Mouse (Mus musculus) neural tube, embryonic 15.5 days (tissue): Measurements from ENCODE around the gene Arsg. TPM values are rescaled to one million over a fixed set of nuclear protein-coding genes. Genes with fewer than 3 reads are reported as not detected.

Experiments
- ATAC-seq: fragments of 200-750 bp; cut with Nextera tagmentation; 2 replicates; pipeline ENCODE4 v1.8.0; 2017; ENCODE audit warnings: mild to moderate bottlenecking, moderate TSS enrichment, moderate library complexity; ENCODE audit not compliant: low FRiP score
- H3K27ac ChIP-seq: fragments of 300-500 bp; sonication (generic); replicated peaks from 2 replicates; pipeline ENCODE4 v1.5.1; 2015; ENCODE audit warnings: mild to moderate bottlenecking, inconsistent platforms
- H3K27me3 ChIP-seq: fragments of 300-500 bp; sonication (generic); replicated peaks from 2 replicates; pipeline ENCODE4 v1.6.1; 2015; ENCODE audit warnings: inconsistent platforms
- H3K36me3 ChIP-seq: fragments of 300-500 bp; sonication (generic); 2 replicates; pipeline ENCODE4 v1.6.1; 2015; ENCODE audit warnings: inconsistent platforms
- H3K4me1 ChIP-seq: fragments of 300-500 bp; sonication (generic); 2 replicates; pipeline ENCODE4 v1.6.1; 2015; ENCODE audit warnings: inconsistent platforms
- H3K4me2 ChIP-seq: fragments of 300-500 bp; sonication (generic); 2 replicates; pipeline ENCODE4 v1.6.1; 2015; ENCODE audit warnings: inconsistent platforms, mild to moderate bottlenecking, moderate library complexity
- H3K4me3 ChIP-seq: fragments of 300-500 bp; sonication (generic); replicated peaks from 2 replicates; pipeline ENCODE4 v1.5.1; 2015; ENCODE audit warnings: mild to moderate bottlenecking, inconsistent platforms
- H3K9ac ChIP-seq: fragments of 300-500 bp; sonication (generic); replicated peaks from 2 replicates; pipeline ENCODE4 v1.6.1; 2015; ENCODE audit warnings: mild to moderate bottlenecking, inconsistent platforms
- H3K9me3 ChIP-seq: fragments of 300-500 bp; sonication (generic); replicated peaks from 2 replicates; pipeline ENCODE4 v1.6.1; 2016; ENCODE audit warnings: inconsistent platforms
- WGBS: fragments of 180-500 bp; shearing (Covaris S2); methylation state at CpG from one replicate; pipeline ENCODE4 v1.1.7; 2015; ENCODE audit warnings: mixed read lengths; 5-methylcytosine and 5-hydroxymethylcytosine counted together
- polyA plus RNA-seq: library from polyadenylated mRNA; unstranded; fragments of >200 nt; fragmentation: Nextera tagmentation; extraction: Ambion mirVana; gene quantifications from 2 replicates; pipeline ENCODE4 v1.2.1, GENCODE M21; 2015

Arsg gene
- polyA plus RNA-seq, 1 experiment from 2014 or later, result 2.8 TPM

DNA sequence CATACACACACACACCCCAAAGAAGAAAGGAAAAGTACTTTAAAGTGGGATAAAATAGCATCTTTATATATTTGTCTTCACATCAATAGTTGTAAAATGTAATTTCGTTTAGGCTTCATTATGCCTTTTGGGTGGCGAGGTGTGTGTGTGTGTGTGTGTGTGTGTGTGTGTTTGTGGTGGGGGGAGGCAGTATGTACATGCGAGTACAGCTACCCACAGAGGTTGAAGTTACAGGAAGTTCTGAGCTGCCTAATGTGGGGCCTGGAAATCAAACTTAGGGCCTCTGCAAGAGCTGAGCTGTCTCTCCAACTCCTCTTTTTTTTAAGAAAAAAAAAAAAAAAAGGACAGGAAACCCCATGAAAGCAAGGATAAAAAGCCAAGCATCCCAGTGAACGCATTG is 80.7 kb downstream of the Arsg start:
- H3K36me3 ChIP-seq, result no peaks in the 10 kb centered on the region
- no peak overlapping the region for H3K9ac ChIP-seq
- no peak for ATAC-seq
- no peaks in the 10 kb centered on the region for H3K4me1 ChIP-seq
- no peak overlapping the region for H3K4me3 ChIP-seq
- H3K4me2 ChIP-seq, result no peak overlapping the region
- no peaks in the 10 kb centered on the region for H3K9me3 ChIP-seq
- WGBS, result 84% methylated on average over 4 of the region's 4 CpGs
- no peak overlapping the region for H3K27ac ChIP-seq
- H3K27me3 ChIP-seq, result no peaks in the 10 kb centered on the region

DNA sequence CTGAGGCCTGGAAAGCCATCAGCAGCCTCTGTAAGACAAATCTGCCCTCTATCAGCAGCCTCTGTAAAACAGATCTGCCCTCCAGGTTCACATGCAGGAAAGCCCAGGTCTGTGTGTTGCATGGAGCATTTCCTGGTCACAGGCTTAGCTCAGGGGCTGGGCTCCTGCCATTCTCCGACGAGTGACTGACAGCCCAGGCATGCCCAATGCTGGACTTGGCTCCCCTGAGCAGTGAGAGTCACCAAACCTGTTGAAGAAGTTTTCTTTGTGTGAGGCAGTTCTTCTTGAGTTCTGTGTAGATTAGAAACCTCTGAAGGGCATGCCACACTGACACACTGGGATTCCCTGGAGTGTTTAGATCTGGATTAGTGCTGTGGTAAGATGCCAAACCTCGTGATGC is 81.3 kb downstream of the Arsg start:
- no peaks in the 10 kb centered on the region for H3K9me3 ChIP-seq
- no peaks in the 10 kb centered on the region for H3K27me3 ChIP-seq
- 68% methylated on average over 3 of the region's 3 CpGs for WGBS
- H3K36me3 ChIP-seq, result no peaks in the 10 kb centered on the region
- ATAC-seq, result no peak
- H3K27ac ChIP-seq, result no peak overlapping the region
- H3K4me1 ChIP-seq, result no peaks in the 10 kb centered on the region
- H3K9ac ChIP-seq, result no peak overlapping the region
- no peak overlapping the region for H3K4me3 ChIP-seq
- no peak overlapping the region for H3K4me2 ChIP-seq

DNA sequence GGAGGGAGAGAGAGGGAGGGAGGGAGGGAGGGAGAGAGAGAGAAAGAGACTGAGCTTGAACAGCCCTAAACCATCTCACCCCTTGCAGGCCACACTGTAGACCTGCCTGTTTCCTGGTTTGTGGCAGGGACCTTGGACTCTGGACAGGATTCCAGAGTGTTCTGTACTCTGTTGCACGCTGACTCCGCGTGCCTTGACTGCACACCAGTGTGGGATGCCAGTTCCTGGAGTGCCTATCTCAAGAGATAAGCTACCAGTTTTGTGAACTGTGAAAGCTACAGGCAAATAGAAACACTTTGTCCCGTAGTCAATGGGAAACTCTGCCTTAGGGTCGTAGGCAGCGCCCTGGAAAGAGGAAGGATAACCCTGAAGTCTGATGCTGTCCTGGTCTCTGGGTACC is 83.0 kb downstream of the Arsg start:
- Histone ChIP-seq H3K4me1 (no peaks in the 10 kb centered on the region), H3K36me3 (no peaks in the 10 kb centered on the region), H3K27me3 (no peaks in the 10 kb centered on the region), H3K4me2 (no peak overlapping the region), H3K4me3 (no peak overlapping the region), H3K9me3 (no peaks in the 10 kb centered on the region), H3K9ac (no peak overlapping the region), H3K27ac (no peak overlapping the region)
- ATAC-seq, result no peak
- WGBS, result 89% methylated on average over 6 of the region's 6 CpGs

DNA sequence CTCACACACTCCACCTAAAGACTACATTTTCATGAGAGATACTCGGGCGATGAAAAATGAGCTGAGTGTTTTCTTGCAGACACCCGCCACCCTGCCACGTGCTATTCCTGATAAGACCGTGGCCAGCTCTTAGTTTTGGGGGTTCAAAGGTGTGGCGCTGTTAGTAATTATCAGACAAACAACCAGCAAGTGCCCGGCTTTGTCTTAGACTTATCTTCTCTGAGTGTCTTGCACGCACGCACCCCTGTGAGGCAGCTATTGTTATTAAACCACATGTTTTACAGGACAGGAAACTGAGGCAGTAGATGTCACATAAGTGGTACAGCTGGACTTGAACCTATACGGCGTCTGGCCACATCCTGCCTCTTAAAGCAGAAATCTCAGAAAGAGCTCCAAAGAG is 84.2 kb downstream of the Arsg start:
- Histone ChIP-seq H3K27ac (no peak overlapping the region), H3K4me3 (no peak overlapping the region), H3K4me2 (no peak overlapping the region), H3K9ac (no peak overlapping the region), H3K36me3 (no peaks in the 10 kb centered on the region), H3K4me1 (no peaks in the 10 kb centered on the region), H3K9me3 (no peaks in the 10 kb centered on the region), H3K27me3 (no peaks in the 10 kb centered on the region)
- WGBS, result 90% methylated on average over 11 of the region's 11 CpGs
- ATAC-seq, result no peak

DNA sequence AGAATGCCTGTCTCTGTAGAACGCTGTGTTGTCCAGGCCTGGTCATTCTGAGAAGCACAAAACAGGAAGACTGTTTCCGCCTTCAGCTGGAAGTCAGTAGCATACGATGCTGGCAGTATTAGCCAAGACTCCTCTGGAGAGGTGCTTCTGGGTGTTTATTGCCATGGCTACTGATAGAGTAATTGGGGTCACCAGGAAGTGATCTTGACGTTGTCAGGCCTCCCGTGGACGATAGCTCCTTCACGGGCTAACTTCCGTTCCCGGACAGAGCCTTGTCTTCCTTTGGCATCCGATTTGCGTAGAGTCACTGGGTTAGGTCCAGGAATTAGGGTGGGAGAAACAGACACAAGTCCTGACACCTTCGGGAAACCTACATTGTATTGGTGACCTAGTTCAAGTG is 86.1 kb downstream of the Arsg start:
- H3K36me3 ChIP-seq, result no peaks in the 10 kb centered on the region
- no peak overlapping the region for H3K27ac ChIP-seq
- H3K4me2 ChIP-seq, result no peak overlapping the region
- H3K4me1 ChIP-seq, result no peaks in the 10 kb centered on the region
- no peak overlapping the region for H3K4me3 ChIP-seq
- H3K9ac ChIP-seq, result no peak overlapping the region
- H3K27me3 ChIP-seq, result no peaks in the 10 kb centered on the region
- ATAC-seq, result no peak
- WGBS, result 88% methylated on average over 12 of the region's 12 CpGs
- no peaks in the 10 kb centered on the region for H3K9me3 ChIP-seq

DNA sequence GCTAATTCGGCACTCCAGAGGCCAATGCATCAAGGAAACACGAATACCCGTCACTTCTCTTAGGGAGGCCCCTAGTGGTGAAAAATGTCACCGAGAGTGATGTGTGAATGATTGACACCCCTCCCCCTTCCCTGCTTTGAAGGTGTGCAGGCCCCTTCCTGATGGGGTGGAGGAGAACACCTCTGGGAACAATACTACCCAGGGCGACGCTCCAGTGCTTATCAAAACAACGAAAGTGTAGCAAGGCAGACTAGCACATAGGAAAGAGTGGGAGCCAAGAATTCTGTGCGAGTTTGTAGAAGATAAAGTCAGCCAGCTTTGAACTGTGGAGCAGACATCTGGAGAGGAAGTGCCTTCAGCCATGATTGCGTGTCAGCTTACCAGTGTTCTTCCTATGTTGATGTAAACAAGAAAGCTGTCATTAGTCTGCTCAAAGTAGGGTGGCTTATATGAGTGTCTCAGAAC is 87.7 kb downstream of the Arsg start:
- Histone ChIP-seq H3K4me2 (no peak overlapping the region), H3K4me3 (no peak overlapping the region), H3K27ac (no peak overlapping the region), H3K4me1 (no peaks in the 10 kb centered on the region), H3K27me3 (no peaks in the 10 kb centered on the region), H3K9ac (no peak overlapping the region), H3K36me3 (no peaks in the 10 kb centered on the region), H3K9me3 (no peaks in the 10 kb centered on the region)
- WGBS, result 42% methylated on average over 9 of the region's 9 CpGs
- no peak for ATAC-seq

DNA sequence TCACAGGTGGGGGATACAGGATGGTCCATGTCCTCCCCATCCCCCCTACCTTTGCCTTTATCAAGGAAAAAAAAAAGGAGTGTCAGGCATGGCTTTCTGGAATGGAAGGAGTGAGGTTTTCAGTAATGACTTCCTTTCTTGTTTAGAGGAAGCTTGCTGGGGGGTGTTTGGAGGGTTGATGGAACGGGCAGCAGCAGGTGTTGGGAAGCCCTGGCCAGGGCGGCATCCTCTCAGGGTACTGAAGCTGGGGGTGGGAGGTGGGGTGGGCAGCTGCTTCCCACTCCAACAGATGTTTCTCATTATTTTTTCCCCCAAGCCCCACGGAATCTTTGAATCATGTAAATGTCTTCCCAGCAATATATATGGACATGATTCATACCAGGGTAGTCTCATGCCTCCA is 88.3 kb downstream of the Arsg start:
- no peak overlapping the region for H3K4me3 ChIP-seq
- no peaks in the 10 kb centered on the region for H3K27me3 ChIP-seq

DNA sequence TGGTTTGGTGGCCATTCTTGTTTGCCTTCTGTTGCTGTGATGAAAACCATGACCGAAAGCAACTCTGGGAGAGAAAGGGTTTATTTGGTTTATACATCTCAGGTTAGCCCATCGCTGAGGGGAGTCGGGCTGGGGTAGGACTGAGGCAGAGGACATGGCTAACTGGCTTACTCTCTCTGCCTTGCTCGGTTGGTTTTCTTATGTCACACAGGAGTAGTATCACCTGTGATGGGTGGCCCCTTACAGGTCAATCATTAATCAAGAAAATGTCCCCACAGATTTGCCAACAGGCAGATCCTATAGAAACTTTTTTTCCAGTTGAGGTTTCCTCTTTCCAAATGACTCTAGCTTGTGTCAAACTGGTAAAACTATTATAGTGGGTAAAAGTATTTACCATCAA is 90.5 kb downstream of the Arsg start:
- WGBS, result 92% methylated on average over 4 of the region's 4 CpGs
- no peak for ATAC-seq
- Histone ChIP-seq H3K4me1 (no peaks in the 10 kb centered on the region), H3K27me3 (no peaks in the 10 kb centered on the region), H3K27ac (no peak overlapping the region), H3K36me3 (no peaks in the 10 kb centered on the region), H3K4me2 (no peak overlapping the region), H3K4me3 (no peak overlapping the region), H3K9ac (no peak overlapping the region), H3K9me3 (no peaks in the 10 kb centered on the region)

More for the DNA sequence above, 88.3 kb downstream of the Arsg start:
- Histone ChIP-seq H3K9me3 (no peaks in the 10 kb centered on the region), H3K27ac (no peak overlapping the region), H3K4me2 (no peak overlapping the region), H3K4me1 (no peaks in the 10 kb centered on the region), H3K9ac (no peak overlapping the region), H3K36me3 (no peaks in the 10 kb centered on the region)
- 74% methylated on average over 3 of the region's 3 CpGs for WGBS
- ATAC-seq, result no peak

DNA sequence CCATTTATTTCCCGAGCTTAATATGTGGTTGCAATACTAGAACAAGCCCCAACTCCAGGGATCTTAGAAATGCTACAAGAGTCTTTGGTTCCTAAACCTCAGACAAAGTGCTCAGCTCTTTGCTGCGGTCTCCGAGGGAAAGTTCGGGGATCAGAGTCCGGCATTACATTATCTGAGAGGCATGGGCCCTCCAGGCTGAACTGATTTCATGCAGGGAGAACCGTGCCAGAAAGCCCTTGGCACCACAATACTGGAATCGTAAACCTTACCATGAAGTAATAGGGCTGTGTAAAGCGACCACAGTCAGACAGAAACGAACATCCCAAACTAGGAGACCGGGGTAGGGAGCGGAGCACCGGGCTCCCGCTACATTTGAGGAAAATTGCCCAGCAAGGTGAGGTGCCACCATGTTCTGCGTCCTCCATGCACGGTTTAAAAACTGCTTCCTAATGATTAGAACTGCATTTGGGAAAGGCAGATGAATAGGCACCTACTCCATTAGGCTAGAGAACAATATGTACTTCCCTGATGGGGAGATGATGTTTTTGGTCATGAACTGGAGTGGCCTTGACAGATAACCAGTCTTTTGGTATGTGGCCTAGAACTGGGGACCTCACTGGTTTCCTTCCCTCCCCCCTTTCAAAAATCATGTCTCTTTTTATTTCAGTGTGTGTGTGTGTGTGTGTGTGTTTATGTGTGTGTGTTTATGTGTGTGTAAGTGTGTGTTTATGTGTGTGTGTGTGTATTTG is 91.5 kb downstream of the Arsg start:
- H3K4me2 ChIP-seq, result no peak overlapping the region
- H3K9me3 ChIP-seq, result no peaks in the 10 kb centered on the region
- 71% methylated on average over 15 of the region's 15 CpGs for WGBS
- H3K27me3 ChIP-seq, result no peaks in the 10 kb centered on the region
- ATAC-seq, result no peak
- no peak overlapping the region for H3K27ac ChIP-seq
- no peaks in the 10 kb centered on the region for H3K4me1 ChIP-seq
- no peak overlapping the region for H3K9ac ChIP-seq
- no peaks in the 10 kb centered on the region for H3K36me3 ChIP-seq
- no peak overlapping the region for H3K4me3 ChIP-seq

DNA sequence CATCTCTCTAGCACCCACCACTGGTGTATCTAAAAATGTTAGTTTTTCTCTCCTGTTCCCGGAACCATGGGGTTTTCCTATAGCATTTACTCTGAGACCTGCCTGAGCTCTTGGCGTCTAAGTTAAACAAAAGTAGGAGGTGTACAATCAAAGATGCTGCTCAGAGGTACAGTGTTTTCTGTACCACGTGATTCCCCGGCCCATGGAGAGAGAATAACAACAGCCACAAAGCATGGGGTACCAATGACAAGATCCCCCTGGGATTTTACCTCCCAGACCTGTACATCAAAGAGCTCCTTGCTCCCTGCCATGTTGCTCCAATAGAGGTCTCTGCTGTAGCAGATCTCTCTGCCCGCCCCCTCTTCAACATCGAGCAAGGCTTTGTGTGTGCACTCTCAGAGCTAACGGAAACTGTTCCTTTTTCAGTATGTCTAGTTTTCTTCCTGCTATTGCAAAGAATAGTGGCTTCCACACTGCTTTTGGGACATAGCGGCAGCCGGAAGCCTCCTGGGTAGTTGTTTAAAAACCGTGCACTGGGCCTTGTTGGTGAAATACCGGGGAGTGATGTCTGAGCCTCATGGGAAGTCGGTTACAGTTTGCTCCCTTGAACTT is 95.9 kb downstream of the Arsg start:
- WGBS, result 68% methylated on average over 12 of the region's 12 CpGs
- no peaks in the 10 kb centered on the region for H3K9me3 ChIP-seq

DNA sequence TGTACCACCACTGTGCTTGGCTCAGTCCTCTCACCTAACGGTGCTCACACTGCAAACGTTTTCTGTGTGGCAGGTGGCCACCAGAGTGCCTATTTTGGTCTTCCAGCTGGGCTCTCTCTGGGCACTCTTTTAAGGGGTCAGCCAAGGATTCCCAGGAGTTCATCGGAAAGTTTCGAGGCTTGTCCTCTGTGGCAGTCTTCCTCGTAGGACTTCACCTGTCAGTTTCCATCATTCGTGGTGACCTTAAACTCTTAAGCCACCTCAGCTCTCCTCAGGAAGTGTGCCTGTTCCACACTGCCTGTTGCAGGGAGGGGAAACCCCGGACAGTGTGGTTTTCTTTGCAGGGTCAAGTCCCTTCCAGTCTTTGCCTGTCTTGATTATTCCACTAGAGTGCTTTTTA is 96.6 kb downstream of the Arsg start:
- Histone ChIP-seq H3K4me1 (no peaks in the 10 kb centered on the region), H3K4me2 (no peak overlapping the region), H3K27me3 (no peaks in the 10 kb centered on the region), H3K9ac (no peak overlapping the region), H3K27ac (no peak overlapping the region), H3K36me3 (no peaks in the 10 kb centered on the region), H3K9me3 (no peaks in the 10 kb centered on the region), H3K4me3 (no peak overlapping the region)
- 77% methylated on average over 7 of the region's 7 CpGs for WGBS
- no peak for ATAC-seq

More for the DNA sequence above, 95.9 kb downstream of the Arsg start:
- Histone ChIP-seq H3K9ac (no peak overlapping the region), H3K36me3 (no peaks in the 10 kb centered on the region), H3K4me2 (no peak overlapping the region), H3K27ac (no peak overlapping the region), H3K27me3 (no peaks in the 10 kb centered on the region), H3K4me3 (no peak overlapping the region), H3K4me1 (no peaks in the 10 kb centered on the region)
- ATAC-seq, result no peak

DNA sequence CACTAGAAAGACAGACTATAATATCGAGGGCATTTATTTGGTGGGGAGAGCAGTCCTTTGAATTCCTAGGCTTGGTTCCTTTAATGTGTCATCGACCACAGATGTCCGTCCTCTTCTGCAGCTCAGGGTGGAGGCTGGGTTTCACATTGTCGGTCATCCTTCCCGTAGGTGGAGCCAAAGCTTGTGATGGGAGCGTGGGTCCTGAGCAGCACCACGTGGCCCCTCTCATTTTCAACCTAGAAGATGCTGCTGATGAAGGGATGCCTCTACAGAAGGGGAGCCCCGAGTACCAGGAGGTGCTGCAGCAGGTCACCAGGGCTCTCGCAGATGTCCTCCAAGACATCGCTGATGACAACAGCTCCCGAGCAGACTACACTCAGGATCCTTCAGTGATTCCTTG is 98.9 kb downstream of the Arsg start:
- no peaks in the 10 kb centered on the region for H3K36me3 ChIP-seq
- no peak overlapping the region for H3K4me2 ChIP-seq
- H3K27ac ChIP-seq, result no peak overlapping the region
- no peak for ATAC-seq
- no peaks in the 10 kb centered on the region for H3K9me3 ChIP-seq
- 90% methylated on average over 11 of the region's 11 CpGs for WGBS
- H3K27me3 ChIP-seq, result no peaks in the 10 kb centered on the region
- H3K9ac ChIP-seq, result no peak overlapping the region
- no peak overlapping the region for H3K4me3 ChIP-seq
- no peaks in the 10 kb centered on the region for H3K4me1 ChIP-seq
